Mouse (Mus musculus) cerebellum, postnatal 25 days (tissue): ENCODE results near the gene Dock9.

ENCODE experiments used
- DNase-seq, 2 experiments: peaks; one replicate each; pipeline ENCODE4 v3.0.0; 2021; ENCODE audit warnings: mixed read lengths in 2 of 2

Gene Dock9

GRCm38 (mm10) chr14:121573391-121573790 lies 224.2 kb downstream of the Dock9 start:
- DNase-seq: no peak

- DNase-seq: no peak
Observed at GRCm38 (mm10) chr14:121566794-121567201, 230.8 kb downstream of the Dock9 start.

GRCm38 (mm10) chr14:121565930-121566329 lies 231.7 kb downstream of the Dock9 start:
- no peak for DNase-seq

GRCm38 (mm10) chr14:121564656-121565055 lies 233.0 kb downstream of the Dock9 start:
- DNase-seq: no peak

GRCm38 (mm10) chr14:121563954-121564353 lies 233.7 kb downstream of the Dock9 start:
- DNase-seq: no peak

GRCm38 (mm10) chr14:121559026-121559425 lies 238.6 kb downstream of the Dock9 start:
- DNase-seq: no peak

GRCm38 (mm10) chr14:121556401-121557315 lies 241.0 kb downstream of the Dock9 start:
- DNase-seq: no peak

GRCm38 (mm10) chr14:121553785-121554184 lies 243.9 kb downstream of the Dock9 start:
- DNase-seq: no peak

- DNase-seq: no peak
Observed at GRCm38 (mm10) chr14:121552586-121552985, 245.1 kb downstream of the Dock9 start.

- DNase-seq: no peak
Observed at GRCm38 (mm10) chr14:121549834-121550233, 247.8 kb downstream of the Dock9 start.

GRCm38 (mm10) chr14:121547745-121548144 lies 249.9 kb downstream of the Dock9 start:
- no peak for DNase-seq

GRCm38 (mm10) chr14:121546621-121547020 lies 251.0 kb downstream of the Dock9 start:
- DNase-seq: no peak

GRCm38 (mm10) chr14:121545551-121546331 lies 251.9 kb downstream of the Dock9 start:
- no peak for DNase-seq

- DNase-seq: no peak
Observed at GRCm38 (mm10) chr14:121541262-121541661, 256.4 kb downstream of the Dock9 start.

GRCm38 (mm10) chr14:121534501-121534900 lies 263.1 kb downstream of the Dock9 start:
- DNase-seq: no peak

- DNase-seq: no peak
Observed at GRCm38 (mm10) chr14:121530853-121531252, 266.8 kb downstream of the Dock9 start.

- DNase-seq: no peak
Observed at GRCm38 (mm10) chr14:121527883-121528282, 269.8 kb downstream of the Dock9 start.

- no peak for DNase-seq
Observed at GRCm38 (mm10) chr14:121527201-121527600, 270.4 kb downstream of the Dock9 start.

GRCm38 (mm10) chr14:121521709-121522108 lies 275.9 kb downstream of the Dock9 start:
- peak; percentile 41 to 71 for DNase-seq

GRCm38 (mm10) chr14:121516881-121517280 lies 280.8 kb downstream of the Dock9 start:
- DNase-seq: no peak

GRCm38 (mm10) chr14:121508929-121509328 lies 288.7 kb downstream of the Dock9 start:
- DNase-seq: no peak

- DNase-seq: no peak
Observed at GRCm38 (mm10) chr14:121506336-121506735, 291.3 kb downstream of the Dock9 start.

GRCm38 (mm10) chr14:121505485-121505860 lies 292.2 kb downstream of the Dock9 start:
- DNase-seq: no peak
